Mouse (Mus musculus) layer of hippocampus, adult 8-10 months (tissue): ENCODE measurements at regions not wholly inside any gene's neighbourhood (a gene's known extent, or its start where the extent isn't known, plus 50 kb on each side); places are given as distances from the start of the nearest gene placed in this dataset.
"Not testable (repeated sequence)": the region's sequence is repeated elsewhere in the genome, so short reads cannot be mapped to it uniquely, and the experiment has no call there.

ENCODE experiments used
- DNase-seq, 2 experiments: peaks; one replicate each; pipeline ENCODE4 v3.0.0; 2022; ENCODE audit warnings: low spot score in 2 of 2

GRCm38 (mm10) chr9:115422786-115423185 is 112.6 kb upstream of the Stt3b start:
- DNase-seq: no peak

GRCm38 (mm10) chr9:115426682-115427081 is 116.5 kb upstream of the Stt3b start:
- DNase-seq: peak; percentile 11 to 23

DNA sequence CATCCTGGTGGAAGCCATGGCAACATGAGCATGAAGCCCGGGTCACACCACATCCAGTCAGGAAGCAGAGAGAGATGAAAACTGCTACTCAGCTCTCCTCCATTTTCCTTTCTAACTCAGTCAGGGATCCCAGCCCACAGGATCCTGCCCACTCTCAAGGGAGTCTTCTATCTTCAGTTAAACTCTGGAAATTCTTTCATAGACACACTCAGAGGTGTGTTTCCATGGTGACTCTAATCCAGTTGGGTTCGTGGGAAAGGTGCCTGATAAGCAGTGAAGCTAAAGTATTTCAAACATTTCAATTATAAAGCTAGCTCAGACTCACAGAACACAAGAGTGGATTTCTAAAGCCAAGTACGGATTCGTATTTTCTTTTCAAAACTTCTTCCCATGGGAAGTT is 120.0 kb upstream of the Stt3b start:
- no peak for DNase-seq

GRCm38 (mm10) chr9:115434696-115435095 is 124.5 kb upstream of the Stt3b start:
- no peak for DNase-seq

- DNase-seq: no peak
Observed at GRCm38 (mm10) chr9:115436301-115436700, 126.1 kb upstream of the Stt3b start.

- not testable (repeated sequence) for DNase-seq
Observed at GRCm38 (mm10) chr9:115438234-115438633, 128.0 kb upstream of the Stt3b start.

GRCm38 (mm10) chr9:115446681-115447080 is 136.5 kb upstream of the Stt3b start:
- no peak for DNase-seq

GRCm38 (mm10) chr9:115450741-115451320 is 140.6 kb upstream of the Stt3b start:
- DNase-seq: no peak

GRCm38 (mm10) chr9:115454771-115455170 is 144.6 kb upstream of the Stt3b start:
- no peak for DNase-seq

DNA sequence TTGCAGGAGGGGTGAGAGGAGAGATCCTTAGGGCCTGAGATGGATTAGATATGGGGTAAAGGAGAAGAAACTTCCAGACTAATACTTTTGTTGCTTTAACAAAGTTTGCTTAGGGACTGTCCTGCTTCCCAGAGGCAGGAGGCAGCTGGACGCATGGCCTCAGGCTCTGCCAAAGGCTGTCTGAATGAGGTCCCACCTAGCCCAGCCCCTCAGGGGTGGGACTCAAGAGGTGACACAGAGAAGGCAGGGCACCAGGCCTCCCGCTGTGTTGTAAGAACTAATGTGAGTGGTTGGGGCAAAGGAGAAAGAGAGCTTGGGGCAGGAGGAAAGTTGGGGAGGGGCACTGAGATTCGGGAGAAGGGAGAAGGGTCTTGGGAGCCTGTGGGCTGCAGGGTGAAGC is 145.9 kb upstream of the Stt3b start:
- no peak for DNase-seq

DNA sequence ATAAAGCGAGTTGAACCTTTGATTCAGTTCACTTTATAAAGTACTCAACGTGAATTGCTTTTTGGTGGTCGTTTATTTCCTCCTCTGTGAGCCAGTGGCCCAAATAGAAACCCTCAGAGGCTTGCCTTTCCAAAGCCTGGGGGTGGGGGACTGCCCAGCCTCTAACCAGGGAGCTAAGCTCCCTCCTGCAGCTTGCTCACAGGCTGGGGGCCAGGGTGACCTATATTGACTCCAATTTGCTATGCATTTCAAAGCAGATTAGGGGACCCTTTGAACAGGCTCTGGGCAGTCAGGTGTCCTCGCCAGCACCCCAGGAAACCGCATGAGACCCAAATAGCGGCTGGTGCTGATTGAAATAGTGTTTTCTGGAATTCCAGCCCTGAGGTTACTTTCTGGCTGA is 146.4 kb upstream of the Stt3b start:
- no peak for DNase-seq

GRCm38 (mm10) chr9:115457889-115458710 is 147.9 kb upstream of the Stt3b start:
- no peak for DNase-seq

GRCm38 (mm10) chr9:115459075-115459474 is 148.9 kb upstream of the Stt3b start:
- not testable (repeated sequence) for DNase-seq

DNA sequence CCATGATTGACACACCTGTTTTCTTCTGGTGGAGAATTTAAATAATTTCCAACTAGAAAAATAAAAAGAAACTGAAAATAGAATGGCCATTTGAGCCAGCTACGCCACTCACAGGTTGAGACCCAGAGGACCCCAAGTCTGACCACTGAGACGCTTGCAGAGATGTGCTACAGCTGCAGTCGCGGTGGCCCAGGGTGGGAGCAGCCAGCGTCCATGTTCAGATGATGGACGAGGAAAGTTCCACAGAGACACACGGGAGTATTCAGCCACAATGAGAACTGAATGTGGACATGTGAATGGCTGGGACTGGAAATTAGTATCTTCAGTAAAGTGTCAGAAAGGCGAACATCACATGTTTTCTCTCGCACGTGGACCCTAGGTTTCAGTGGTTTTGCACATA is 155.1 kb upstream of the Stt3b start:
- no peak for DNase-seq

GRCm38 (mm10) chr9:115468641-115469040 is 158.4 kb upstream of the Stt3b start:
- DNase-seq: no peak

DNA sequence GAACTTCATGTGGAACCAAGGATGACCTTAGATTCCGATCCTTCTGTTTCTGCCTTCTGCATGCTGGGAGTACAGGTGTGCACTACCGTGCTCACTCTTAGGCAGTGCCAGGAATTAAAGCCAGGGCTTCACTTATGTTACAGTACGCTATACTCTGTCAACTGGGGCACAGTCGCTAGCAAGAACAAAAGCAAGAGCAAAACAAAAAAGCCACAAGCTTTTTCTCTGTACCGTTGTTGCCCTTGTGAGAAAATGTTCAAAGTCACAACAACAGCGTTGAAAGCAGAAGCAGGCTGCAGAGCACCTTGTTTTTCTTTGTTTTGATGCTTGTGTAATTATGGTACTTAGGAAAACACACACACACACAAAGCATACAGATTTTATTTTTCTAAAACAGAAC is 161.4 kb upstream of the Stt3b start:
- DNase-seq: no peak

GRCm38 (mm10) chr9:115473037-115473436 is 162.8 kb upstream of the Stt3b start:
- DNase-seq: no peak

GRCm38 (mm10) chr9:115473847-115474246 is 163.6 kb upstream of the Stt3b start:
- DNase-seq: no peak

GRCm38 (mm10) chr9:115474342-115474741 is 164.1 kb upstream of the Stt3b start:
- no peak for DNase-seq

GRCm38 (mm10) chr9:115476205-115476604 is 166.0 kb upstream of the Stt3b start:
- no peak for DNase-seq

- DNase-seq: no peak
Observed at GRCm38 (mm10) chr9:115477556-115478220, 167.5 kb upstream of the Stt3b start.

DNA sequence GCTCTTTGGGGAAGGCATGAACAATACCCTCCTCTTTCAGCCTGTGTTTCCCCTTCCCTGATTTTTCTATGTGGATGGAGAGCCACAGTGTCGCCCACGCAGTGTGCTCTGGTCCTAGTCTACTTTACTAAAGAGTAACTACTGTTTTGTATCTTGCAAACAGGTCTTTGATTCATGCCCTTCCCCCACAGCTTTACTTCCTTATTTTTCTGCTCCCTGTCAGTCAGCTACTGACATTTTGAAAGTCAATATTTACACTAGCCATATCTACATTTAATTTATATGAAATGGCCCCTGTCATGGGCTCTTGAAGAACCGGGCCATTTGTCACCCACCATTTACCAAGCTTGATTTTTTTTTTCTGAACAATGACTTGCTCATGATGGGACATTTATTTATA is 168.7 kb upstream of the Stt3b start:
- no peak for DNase-seq

- no peak for DNase-seq
Observed at GRCm38 (mm10) chr9:115481176-115481575, 171.0 kb upstream of the Stt3b start.
